Mouse (Mus musculus): ENCODE measurements around the gene Gabra2. TPM values are rescaled to one million over a fixed set of nuclear protein-coding genes. Genes with fewer than 3 reads are reported as not detected.

Gene Gabra2
- not detected for polyA plus RNA-seq (2012; fragmentation: generic; extraction: Trizol)

DNA sequence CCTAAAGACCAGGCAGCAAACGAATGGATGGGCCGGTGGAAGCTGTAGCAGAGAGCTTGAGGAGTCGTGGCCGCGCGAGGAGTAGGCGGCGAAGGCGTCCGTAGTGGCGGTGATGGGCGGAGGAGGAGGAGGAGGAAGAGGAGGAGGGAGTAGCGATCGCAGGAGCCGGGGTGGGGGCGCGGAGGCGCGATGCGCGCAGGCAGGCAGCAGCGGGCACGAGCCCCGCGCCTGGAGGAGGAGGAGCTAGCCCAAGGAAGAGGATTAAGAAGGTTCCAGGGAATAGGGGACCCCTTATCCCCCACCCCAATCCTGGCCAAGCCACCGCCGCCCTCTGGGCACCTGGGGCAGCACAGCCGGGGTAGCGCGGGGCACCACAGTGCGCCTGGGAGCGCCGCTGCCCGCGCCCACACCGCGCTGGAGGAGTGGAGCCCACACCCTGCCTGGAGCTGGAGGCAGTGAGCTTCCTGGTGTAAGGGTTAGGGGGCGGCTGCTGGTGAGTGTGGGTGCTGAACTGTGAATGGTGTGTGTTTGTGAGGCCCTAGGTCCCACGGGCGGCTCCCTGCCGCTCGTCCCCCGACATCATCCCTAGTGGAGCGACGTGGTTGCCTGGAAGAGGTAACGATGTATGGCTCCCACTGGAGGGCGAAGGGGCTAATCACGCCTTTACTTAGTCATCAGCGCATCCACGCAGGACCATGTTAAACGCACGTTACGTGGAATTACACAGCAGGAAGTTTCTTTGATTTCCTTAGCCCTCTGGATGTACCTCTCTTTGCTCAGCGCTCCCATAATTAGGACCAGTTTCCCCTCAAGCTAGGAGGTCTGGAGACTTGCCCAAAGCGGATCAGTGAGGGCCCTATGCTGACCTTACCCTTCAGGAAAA, at the start of gene Gabra2:
Gene Gabra2, minus strand, starts transcription at position 125 of the 883 bp plus-strand sequence.
- H3K4me3 ChIP-seq: no peak within 1 kb of the TSS
- no peak within 1 kb of the TSS for H3K4me2 ChIP-seq (ENCODE audit: low read depth)
- TF ChIP-seq REST (IDR thresholded peaks at IDR 0.05; ENCODE audit: insufficient read depth, insufficient read length) (no peak), MYOD1 (IDR thresholded peaks at IDR 0.05; ENCODE audit: control insufficient read depth in 1 of 3, insufficient read length in 2 of 3, low read depth in 2 of 3) (no peak), TCF3 (IDR thresholded peaks at IDR 0.05; ENCODE audit: insufficient read length, low read depth) (no peak), MYOG (IDR thresholded peaks at IDR 0.05; ENCODE audit: control insufficient read depth in 1 of 3, insufficient read depth in 1 of 3, insufficient read length in 2 of 3, low read depth in 2 of 3) (no peak), MAX (IDR thresholded peaks at IDR 0.05; ENCODE audit: low read depth) (no peak), CEBPB (IDR thresholded peaks at IDR 0.05; ENCODE audit: insufficient read depth, poor library complexity, severe bottlenecking) (no peak), E2F4 (IDR thresholded peaks at IDR 0.05; ENCODE audit: insufficient read depth) (no peak), POLR2AphosphoS2 (IDR thresholded peaks at IDR 0.05; ENCODE audit: insufficient read length, low read depth) (no peak), TCF12 (IDR thresholded peaks at IDR 0.05; ENCODE audit: insufficient read depth, poor library complexity, severe bottlenecking) (no peak), USF1 (IDR thresholded peaks at IDR 0.05; ENCODE audit: low read depth) (no peak), POLR2A (IDR thresholded peaks at IDR 0.05; ENCODE audit: insufficient read length, low read depth) (no peak), SRF (IDR thresholded peaks at IDR 0.05; ENCODE audit: control insufficient read depth, insufficient read length, low read depth) (no peak)
- no peaks in the 10 kb centered on the region for H3K27me3 ChIP-seq (ENCODE audit: control insufficient read depth, insufficient read depth, insufficient read length)
- no peak within 1 kb of the TSS for H3ac ChIP-seq (ENCODE audit: control insufficient read depth, insufficient read length)
- H3K79me2 ChIP-seq (ENCODE audit: control insufficient read depth, insufficient read depth): no peaks in the 10 kb centered on the region
- no peaks in the 10 kb centered on the region for H3K36me3 ChIP-seq (ENCODE audit: control insufficient read depth, insufficient read depth)

DNA sequence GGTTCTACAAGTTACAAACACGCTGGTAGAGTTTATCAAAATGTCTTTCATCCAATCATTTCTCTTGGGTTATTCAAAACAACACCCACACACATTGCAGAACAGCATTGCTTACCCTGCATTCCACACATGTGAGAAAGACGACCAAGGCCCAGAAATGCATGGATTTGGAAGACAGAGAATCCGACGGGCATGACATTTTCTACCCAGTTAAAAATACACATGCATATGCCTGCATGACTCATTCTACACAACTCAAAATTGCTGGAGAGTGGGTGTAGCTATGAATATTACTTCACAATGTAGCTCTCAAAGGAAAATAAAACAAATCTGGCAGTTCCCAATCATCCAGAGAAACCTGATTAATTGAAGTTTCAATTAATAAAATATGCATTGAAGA, 41.0 kb upstream of the Gabra2 start:
- Histone ChIP-seq H3ac (ENCODE audit: control insufficient read depth, insufficient read length) (no peak overlapping the region), H3K4me3 (no peak overlapping the region), H3K27me3 (ENCODE audit: control insufficient read depth, insufficient read depth, insufficient read length) (no peaks in the 10 kb centered on the region), H3K36me3 (ENCODE audit: control insufficient read depth, insufficient read depth) (no peaks in the 10 kb centered on the region), H3K79me2 (ENCODE audit: control insufficient read depth, insufficient read depth) (no peaks in the 10 kb centered on the region), H3K4me2 (ENCODE audit: low read depth) (no peak overlapping the region)
- TF ChIP-seq MYOD1 (IDR thresholded peaks at IDR 0.05; ENCODE audit: control insufficient read depth in 1 of 3, insufficient read length in 2 of 3, low read depth in 2 of 3) (no peak), CEBPB (IDR thresholded peaks at IDR 0.05; ENCODE audit: insufficient read depth, poor library complexity, severe bottlenecking) (no peak), SRF (IDR thresholded peaks at IDR 0.05; ENCODE audit: control insufficient read depth, insufficient read length, low read depth) (no peak), TCF3 (IDR thresholded peaks at IDR 0.05; ENCODE audit: insufficient read length, low read depth) (no peak), POLR2AphosphoS2 (IDR thresholded peaks at IDR 0.05; ENCODE audit: insufficient read length, low read depth) (no peak), MAX (IDR thresholded peaks at IDR 0.05; ENCODE audit: low read depth) (no peak), POLR2A (IDR thresholded peaks at IDR 0.05; ENCODE audit: insufficient read length, low read depth) (no peak), MYOG (IDR thresholded peaks at IDR 0.05; ENCODE audit: control insufficient read depth in 1 of 3, insufficient read depth in 1 of 3, insufficient read length in 2 of 3, low read depth in 2 of 3) (no peak), USF1 (IDR thresholded peaks at IDR 0.05; ENCODE audit: low read depth) (no peak)

DNA sequence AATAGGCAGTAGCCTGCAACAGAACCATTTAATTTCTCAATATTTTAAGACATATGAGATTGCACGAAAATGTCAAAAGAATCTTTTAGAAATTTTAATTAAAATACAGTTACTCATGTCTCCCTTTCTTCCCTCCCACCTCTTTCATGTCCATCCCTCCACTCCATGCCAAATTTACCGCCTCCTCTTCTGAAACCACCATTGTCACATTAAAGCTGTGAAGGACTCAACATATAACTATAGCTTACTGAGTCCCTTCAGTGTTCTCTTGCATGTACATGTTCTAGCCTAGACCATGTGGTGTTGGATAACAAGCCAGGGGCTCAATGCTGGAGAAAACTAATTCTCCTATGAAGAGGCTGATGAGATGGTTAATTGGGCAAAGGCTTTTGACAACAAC, 40.2 kb upstream of the Gabra2 start:
- TF ChIP-seq USF1 (IDR thresholded peaks at IDR 0.05; ENCODE audit: low read depth): no peak
- TF ChIP-seq POLR2A (IDR thresholded peaks at IDR 0.05; ENCODE audit: insufficient read length, low read depth): no peak
- TF ChIP-seq REST (IDR thresholded peaks at IDR 0.05; ENCODE audit: insufficient read depth, insufficient read length): no peak
- TF ChIP-seq SRF (IDR thresholded peaks at IDR 0.05; ENCODE audit: control insufficient read depth, insufficient read length, low read depth): no peak
- TF ChIP-seq MAX (IDR thresholded peaks at IDR 0.05; ENCODE audit: low read depth): no peak
- no peak for TF ChIP-seq CEBPB (IDR thresholded peaks at IDR 0.05; ENCODE audit: insufficient read depth, poor library complexity, severe bottlenecking)
- TF ChIP-seq TCF3 (IDR thresholded peaks at IDR 0.05; ENCODE audit: insufficient read length, low read depth): no peak
- TF ChIP-seq MYOG (IDR thresholded peaks at IDR 0.05; ENCODE audit: control insufficient read depth in 1 of 3, insufficient read depth in 1 of 3, insufficient read length in 2 of 3, low read depth in 2 of 3): no peak
- TF ChIP-seq POLR2AphosphoS2 (IDR thresholded peaks at IDR 0.05; ENCODE audit: insufficient read length, low read depth): no peak
- no peak for TF ChIP-seq MYOD1 (IDR thresholded peaks at IDR 0.05; ENCODE audit: control insufficient read depth in 1 of 3, insufficient read length in 2 of 3, low read depth in 2 of 3)
- TF ChIP-seq E2F4 (IDR thresholded peaks at IDR 0.05; ENCODE audit: insufficient read depth): no peak
- no peak for TF ChIP-seq TCF12 (IDR thresholded peaks at IDR 0.05; ENCODE audit: insufficient read depth, poor library complexity, severe bottlenecking)
- no peaks in the 10 kb centered on the region for H3K36me3 ChIP-seq (ENCODE audit: control insufficient read depth, insufficient read depth)
- H3K4me3 ChIP-seq: no peak overlapping the region

DNA sequence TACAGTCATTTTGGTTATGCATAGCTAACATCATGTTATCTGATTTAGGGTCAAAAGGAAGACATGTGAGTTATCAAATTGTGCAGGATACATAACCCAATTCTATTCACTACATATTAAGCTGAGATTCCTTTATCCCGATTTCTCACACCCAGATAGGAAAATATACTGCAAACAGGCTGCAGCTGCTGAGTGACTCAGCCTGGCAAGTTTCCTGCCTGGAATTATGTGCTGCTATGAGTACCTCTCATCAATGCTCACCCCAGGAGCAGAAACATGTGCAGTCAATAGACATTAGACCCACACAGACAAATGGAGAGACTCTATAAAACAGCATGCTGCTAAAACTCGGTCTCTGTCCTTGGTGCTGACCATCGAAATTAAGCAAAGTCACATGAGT, 32.1 kb upstream of the Gabra2 start:
- TF ChIP-seq TCF3 (IDR thresholded peaks at IDR 0.05; ENCODE audit: insufficient read length, low read depth) (no peak), MAX (IDR thresholded peaks at IDR 0.05; ENCODE audit: low read depth) (no peak)
- H3ac ChIP-seq (ENCODE audit: control insufficient read depth, insufficient read length): no peak overlapping the region
- H3K4me3 ChIP-seq: no peak overlapping the region
- H3K36me3 ChIP-seq (ENCODE audit: control insufficient read depth, insufficient read depth): no peaks in the 10 kb centered on the region
- no peak overlapping the region for H3K4me2 ChIP-seq (ENCODE audit: low read depth)
- H3K27me3 ChIP-seq (ENCODE audit: control insufficient read depth, insufficient read depth, insufficient read length): no peaks in the 10 kb centered on the region
- no peaks in the 10 kb centered on the region for H3K79me2 ChIP-seq (ENCODE audit: control insufficient read depth, insufficient read depth)

More for the DNA sequence above, 40.2 kb upstream of the Gabra2 start:
- Histone ChIP-seq H3K27me3 (ENCODE audit: control insufficient read depth, insufficient read depth, insufficient read length) (no peaks in the 10 kb centered on the region), H3K4me2 (ENCODE audit: low read depth) (no peak overlapping the region), H3K79me2 (ENCODE audit: control insufficient read depth, insufficient read depth) (no peaks in the 10 kb centered on the region), H3ac (ENCODE audit: control insufficient read depth, insufficient read length) (no peak overlapping the region)

All from myocyte (in vitro differentiated cells).